8 mouse cellular contexts compared by ENCODE assay signal in genomic region chr1:111864063-111864778, GRCm38 (mm10). TPM values are rescaled to one million over a fixed set of nuclear protein-coding genes. Genes with fewer than 3 reads are reported as not detected.
A peak's percentile ranks its signal among the peaks of the same experiment; 100 is the strongest.
DNase-seq lines count a peak whose midpoint lies in the region; ATAC-seq lines count a peak whose summit lies in the region.

No protein-coding gene starts in this region.

- H3K27ac ChIP-seq in hindbrain, embryonic 10.5 days, result peak overlapping the region; percentile 95
- peak overlapping the region; percentile 97 for H3K27ac ChIP-seq in lung, embryonic 15.5 days

- peak; percentile 87 for DNase-seq in R1 (ENCODE audit: low read depth, low spot score)
- DNase-seq in cerebellum, adult 9-10 months, result peak; percentile 81
- DNase-seq in frontal cortex, adult 2 months (ENCODE audit: extremely low spot score in 1 of 2, low spot score in 1 of 2), result peak; percentile 64 to 84
- DNase-seq in hindbrain, embryonic 10.5 days (ENCODE audit: low spot score), result peak; percentile 82
- peak; percentile 53 for DNase-seq in layer of hippocampus, adult 9-10 months (ENCODE audit: low spot score)
- DNase-seq in ovary, adult 18-20 months (ENCODE audit: low spot score), result peak; percentile 52
- peak; percentile 77 for DNase-seq in thymus, postnatal 0 days (ENCODE audit: low spot score)

- peak; percentile 77 for ATAC-seq in lung, embryonic 15.5 days (ENCODE audit: borderline replicate concordance, extremely low read depth, low FRiP score, low TSS enrichment)

- peaks cover 11% of the 10 kb centered on the region; the same call in 1 of the 2 replicates for H3K36me3 ChIP-seq in hindbrain, embryonic 10.5 days
- H3K36me3 ChIP-seq in lung, embryonic 15.5 days, result no peaks in the 10 kb centered on the region

- H3K4me1 ChIP-seq in hindbrain, embryonic 10.5 days (replicated peaks), result peaks cover 6% of the 10 kb centered on the region; the same call in 1 of the 2 replicates
- H3K4me1 ChIP-seq in lung, embryonic 15.5 days, result peaks cover 9% of the 10 kb centered on the region

- no peaks in the 10 kb centered on the region for H3K27me3 ChIP-seq in hindbrain, embryonic 10.5 days (ENCODE audit: insufficient read depth, poor library complexity, severe bottlenecking)
- no peaks in the 10 kb centered on the region for H3K27me3 ChIP-seq in lung, embryonic 15.5 days

- H3K9ac ChIP-seq in lung, embryonic 15.5 days, result peak overlapping the region; percentile 63

- peak overlapping the region; percentile 83 for H3K4me3 ChIP-seq in hindbrain, embryonic 10.5 days
- peak overlapping the region; percentile 79 for H3K4me3 ChIP-seq in lung, embryonic 15.5 days

- under 1% methylated on average over 41 of the region's 41 CpGs for WGBS in hindbrain, embryonic 10.5 days
- 0% methylated on average over 39 of the region's 41 CpGs for WGBS in lung, embryonic 15.5 days

- no peaks in the 10 kb centered on the region for H3K9me3 ChIP-seq in hindbrain, embryonic 10.5 days
- no peaks in the 10 kb centered on the region for H3K9me3 ChIP-seq in lung, embryonic 15.5 days

- H3K4me2 ChIP-seq in lung, embryonic 15.5 days, result peak overlapping the region; percentile 79

RNA-seq across cellular contexts. Expression of gene Dsel, which starts 0.5 kb away (rescaled TPM):
- 5.3 and 7.6 TPM in 2 replicates for polyA plus RNA-seq in frontal cortex, adult 2 months (2012; rRNA removed)
- 6.5 and 9.5 TPM in 2 replicates for polyA plus RNA-seq in hindbrain, embryonic 10.5 days (2016; fragmentation: Nextera tagmentation; extraction: Ambion mirVana)
- 11.5 and 11.8 TPM in 2 replicates for polyA plus RNA-seq in lung, embryonic 15.5 days (2015; fragmentation: Nextera tagmentation; extraction: Ambion mirVana)
- 3.6 and 3.9 TPM in 2 replicates for polyA plus RNA-seq in thymus, postnatal 0 days (2015; fragmentation: Nextera tagmentation; extraction: Ambion mirVana)

Comparison
In these comparisons a context has a peak if more than half of its experiments do, and no peak if none do; other contexts are left out.
1. Peak in every context shown above with its lines: DNase-seq, ATAC-seq, H3K4me3 ChIP-seq and H3K27ac ChIP-seq.